Comparison of ENCODE assay signal across 24 mouse cellular contexts in genomic region chr3:136873809-136874449, GRCm38 (mm10).
DNase-seq lines count a peak whose midpoint lies in the region; ATAC-seq lines count a peak whose summit lies in the region.
"Had no signal": no experiment of that assay in that cellular context is flagged by ENCODE, and none has a peak within 500 bp of the region (broad histone marks: within the 10 kb centered on the region; RNA-seq: fewer than 3 reads in every experiment).

No protein-coding gene starts in this region.

- H3K9me3 ChIP-seq in hindbrain, embryonic 14.5 days (ENCODE audit: control insufficient read depth, low read length), result no peaks in the 10 kb centered on the region
- H3K9me3 ChIP-seq in hindbrain, embryonic 11.5 days (ENCODE audit: control insufficient read depth, low read length), result no peaks in the 10 kb centered on the region
- no peaks in the 10 kb centered on the region for H3K9me3 ChIP-seq in forebrain, embryonic 13.5 days (replicated peaks)
- no peaks in the 10 kb centered on the region for H3K9me3 ChIP-seq in midbrain, embryonic 13.5 days
- no peaks in the 10 kb centered on the region for H3K9me3 ChIP-seq in embryonic facial prominence, embryonic 10.5 days
- H3K9me3 ChIP-seq: intestine, embryonic 15.5 days; kidney, embryonic 15.5 days; liver, embryonic 15.5 days; stomach, embryonic 15.5 days had no signal

- no peak overlapping the region for H3K27ac ChIP-seq in hindbrain, embryonic 14.5 days
- H3K27ac ChIP-seq in hindbrain, embryonic 11.5 days (ENCODE audit: low read depth, low read length), result no peak overlapping the region
- H3K27ac ChIP-seq in forebrain, embryonic 13.5 days, result no peak overlapping the region
- H3K27ac ChIP-seq in midbrain, embryonic 13.5 days, result no peak overlapping the region
- H3K27ac ChIP-seq in embryonic facial prominence, embryonic 10.5 days (replicated peaks), result no peak overlapping the region
- H3K27ac ChIP-seq: intestine, embryonic 15.5 days; kidney, embryonic 15.5 days; liver, embryonic 15.5 days; macrophage; stomach, embryonic 15.5 days had no signal

- H3K4me3 ChIP-seq in hindbrain, embryonic 14.5 days (replicated peaks; ENCODE audit: low read length), result no peak overlapping the region
- H3K4me3 ChIP-seq in hindbrain, embryonic 11.5 days (ENCODE audit: low read depth, low read length), result no peak overlapping the region
- H3K4me3 ChIP-seq in forebrain, embryonic 13.5 days, result no peak overlapping the region
- H3K4me3 ChIP-seq in midbrain, embryonic 13.5 days (replicated peaks), result no peak overlapping the region
- no peak overlapping the region for H3K4me3 ChIP-seq in embryonic facial prominence, embryonic 10.5 days
- H3K4me3 ChIP-seq: intestine, embryonic 15.5 days; kidney, embryonic 15.5 days; liver, embryonic 15.5 days; stomach, embryonic 15.5 days had no signal

- no peak overlapping the region for H3K4me2 ChIP-seq in hindbrain, embryonic 14.5 days (replicated peaks)
- no peak overlapping the region for H3K4me2 ChIP-seq in hindbrain, embryonic 11.5 days (replicated peaks; ENCODE audit: low read depth, low read length)
- H3K4me2 ChIP-seq in forebrain, embryonic 13.5 days, result no peak overlapping the region
- H3K4me2 ChIP-seq in midbrain, embryonic 13.5 days (replicated peaks), result no peak overlapping the region
- H3K4me2 ChIP-seq: intestine, embryonic 15.5 days; kidney, embryonic 15.5 days; liver, embryonic 15.5 days; stomach, embryonic 15.5 days had no signal

- H3K36me3 ChIP-seq in hindbrain, embryonic 14.5 days (replicated peaks; ENCODE audit: control insufficient read depth, insufficient read depth), result peaks cover 14% of the 10 kb centered on the region; the same call in 1 of the 2 replicates
- H3K36me3 ChIP-seq in hindbrain, embryonic 11.5 days (ENCODE audit: control insufficient read depth, insufficient read depth, low read length), result no peaks in the 10 kb centered on the region
- H3K36me3 ChIP-seq in forebrain, embryonic 13.5 days (ENCODE audit: poor library complexity, severe bottlenecking), result no peaks in the 10 kb centered on the region
- H3K36me3 ChIP-seq in midbrain, embryonic 13.5 days, result no peaks in the 10 kb centered on the region
- H3K36me3 ChIP-seq in embryonic facial prominence, embryonic 10.5 days (replicated peaks), result no peaks in the 10 kb centered on the region
- H3K36me3 ChIP-seq: intestine, embryonic 15.5 days; liver, embryonic 15.5 days; stomach, embryonic 15.5 days had no signal

- peak; percentile 67; the same call in 1 of the 2 replicates for ATAC-seq in cerebellum, adult (ENCODE audit: insufficient number of reproducible peaks, low FRiP score, low TSS enrichment)
- 0 out of 2 replicates have a peak, but pooled peaks have one; percentile 38 for ATAC-seq in hindbrain, embryonic 14.5 days (ENCODE audit: low FRiP score)
- no peak for ATAC-seq in hindbrain, embryonic 11.5 days (ENCODE audit: low FRiP score)
- ATAC-seq in forebrain, embryonic 13.5 days, result peak; percentile 52; the same call in 1 of the 2 replicates
- ATAC-seq in midbrain, embryonic 13.5 days, result peak; percentile 73
- ATAC-seq: activated CD4-positive, CD25-positive, alpha-beta regulatory T cell, adult 4 months; CD4-positive, CD25-positive, alpha-beta regulatory T cell, adult 4 months; intestine, embryonic 15.5 days had no signal

- H3K4me1 ChIP-seq in hindbrain, embryonic 14.5 days (replicated peaks; ENCODE audit: control insufficient read depth, insufficient read depth, low read length), result peaks cover 31% of the 10 kb centered on the region
- no peaks in the 10 kb centered on the region for H3K4me1 ChIP-seq in hindbrain, embryonic 11.5 days (replicated peaks; ENCODE audit: control insufficient read depth, insufficient read depth, low read length)
- H3K4me1 ChIP-seq in forebrain, embryonic 13.5 days, result peaks cover 37% of the 10 kb centered on the region
- H3K4me1 ChIP-seq in midbrain, embryonic 13.5 days (replicated peaks), result peaks cover 27% of the 10 kb centered on the region
- H3K4me1 ChIP-seq in embryonic facial prominence, embryonic 10.5 days, result peaks cover 8% of the 10 kb centered on the region; the same call in 1 of the 2 replicates
- H3K4me1 ChIP-seq: liver, embryonic 15.5 days had no signal

- 81% methylated on average over 7 of the region's 7 CpGs for WGBS in hindbrain, embryonic 14.5 days
- 81% methylated on average over 7 of the region's 7 CpGs for WGBS in hindbrain, embryonic 11.5 days
- 67% methylated on average over 7 of the region's 7 CpGs for WGBS in forebrain, embryonic 13.5 days
- WGBS in midbrain, embryonic 13.5 days, result 69% methylated on average over 7 of the region's 7 CpGs
- 84% methylated on average over 7 of the region's 7 CpGs for WGBS in embryonic facial prominence, embryonic 10.5 days

- no peak overlapping the region for H3K9ac ChIP-seq in hindbrain, embryonic 14.5 days
- no peak overlapping the region for H3K9ac ChIP-seq in hindbrain, embryonic 11.5 days (ENCODE audit: low read depth, low read length)
- H3K9ac ChIP-seq in forebrain, embryonic 13.5 days, result no peak overlapping the region
- H3K9ac ChIP-seq in midbrain, embryonic 13.5 days (replicated peaks), result 0 out of 2 replicates have a peak overlapping the region, but pooled peaks have one; percentile 23
- H3K9ac ChIP-seq: intestine, embryonic 15.5 days; kidney, embryonic 15.5 days; liver, embryonic 15.5 days; stomach, embryonic 15.5 days had no signal

- H3K27me3 ChIP-seq in hindbrain, embryonic 14.5 days (ENCODE audit: control insufficient read depth, insufficient read depth, low read length), result no peaks in the 10 kb centered on the region
- H3K27me3 ChIP-seq in hindbrain, embryonic 11.5 days (ENCODE audit: control insufficient read depth, insufficient read depth, low read length), result no peaks in the 10 kb centered on the region
- H3K27me3 ChIP-seq in forebrain, embryonic 13.5 days, result no peaks in the 10 kb centered on the region
- no peaks in the 10 kb centered on the region for H3K27me3 ChIP-seq in midbrain, embryonic 13.5 days
- no peaks in the 10 kb centered on the region for H3K27me3 ChIP-seq in embryonic facial prominence, embryonic 10.5 days (replicated peaks; ENCODE audit: low read depth, poor library complexity, severe bottlenecking)
- H3K27me3 ChIP-seq: intestine, embryonic 15.5 days; kidney, embryonic 15.5 days; liver, embryonic 15.5 days; stomach, embryonic 15.5 days had no signal

- DNase-seq in cerebellum, adult 8-10 months, result no peak
- no peak for DNase-seq in hindbrain, embryonic 14.5 days (ENCODE audit: low spot score)
- no peak for DNase-seq in hindbrain, embryonic 11.5 days (ENCODE audit: low spot score)
- no peak for DNase-seq in spleen, adult 18-20 months
- no peak for DNase-seq in embryonic facial prominence, embryonic 10.5 days (ENCODE audit: low spot score)
- DNase-seq: adrenal gland, postnatal 10 days; cerebellum, adult 11-12 months; gastrocnemius, postnatal 10 days; heart, adult 18-20 months; heart, postnatal 36 days; kidney, postnatal 4 days; right cerebral cortex, postnatal 25 days; thymus, adult 18-20 months; thymus, postnatal 4 days had no signal
